Mouse (Mus musculus) left cerebral cortex, postnatal 25 days (tissue): ENCODE data around the gene Slc4a4. TPM values are rescaled to one million over a fixed set of nuclear protein-coding genes. Genes with fewer than 3 reads are reported as not detected.
A peak's percentile ranks its signal among the peaks of the same experiment; 100 is the strongest.

Experiments
- DNase-seq, 2 experiments: peaks; one replicate each; pipeline ENCODE4 v3.0.0; 2022; ENCODE audit warnings: low spot score in 2 of 2, mixed read lengths in 1 of 2
- intact Hi-C: fragments of 180-260 bp; cut with DNase I; formaldehyde crosslinking; loops from one replicate; pipeline ENCODE4 v1.15.1; 2025
- total RNA-seq, 2 experiments: library from RNA; stranded (reverse); gene quantifications; 2 replicates each; pipeline ENCODE4 v1.2.3; 2021

Slc4a4 gene
- total RNA-seq, 2 experiments from 2014 or later = 85.9 to 133 TPM

DNA sequence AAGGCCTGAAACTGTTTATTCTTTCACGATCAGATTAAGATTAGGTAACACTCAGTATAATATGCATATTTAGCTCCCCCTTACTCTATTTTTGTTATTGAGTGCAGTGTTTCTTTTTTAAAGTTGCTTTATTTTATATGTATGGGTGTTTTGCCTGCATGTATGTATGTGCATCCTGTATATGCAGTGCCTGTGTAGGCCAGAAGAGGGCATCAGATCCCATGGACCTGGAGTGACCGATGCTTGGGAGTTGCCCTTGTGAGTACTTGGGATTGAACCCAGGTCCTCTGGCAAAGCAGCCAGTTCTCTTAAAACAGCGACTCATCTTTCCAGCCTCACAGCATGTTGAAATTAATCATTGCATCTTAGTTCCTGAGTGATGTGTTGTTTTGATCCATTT, 21.0 kb downstream of the Slc4a4 start:
- intact Hi-C loops = no loop called here
- DNase-seq = no peak

DNA sequence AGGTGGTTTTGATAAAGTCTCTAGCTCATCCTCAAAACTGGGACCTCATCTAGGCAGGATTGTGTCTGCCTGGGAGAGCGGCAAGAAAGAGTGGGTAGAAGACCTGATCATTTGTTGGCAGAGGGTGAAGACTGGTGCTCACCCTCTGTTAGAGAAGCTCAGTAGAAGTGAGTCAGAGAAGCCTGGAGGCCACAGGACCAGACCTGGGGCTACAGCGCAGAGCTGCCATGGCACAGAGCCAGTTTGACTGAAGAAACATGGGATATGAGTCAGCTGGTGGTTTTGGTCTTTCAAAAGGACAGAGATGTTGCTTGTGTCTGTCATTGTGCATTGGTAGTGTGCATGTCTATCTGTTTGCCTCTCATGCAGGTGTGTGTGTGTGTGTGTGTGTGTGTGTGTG, 26.0 kb downstream of the Slc4a4 start:
- intact Hi-C loops = no loop called here
- no peak for DNase-seq

DNA sequence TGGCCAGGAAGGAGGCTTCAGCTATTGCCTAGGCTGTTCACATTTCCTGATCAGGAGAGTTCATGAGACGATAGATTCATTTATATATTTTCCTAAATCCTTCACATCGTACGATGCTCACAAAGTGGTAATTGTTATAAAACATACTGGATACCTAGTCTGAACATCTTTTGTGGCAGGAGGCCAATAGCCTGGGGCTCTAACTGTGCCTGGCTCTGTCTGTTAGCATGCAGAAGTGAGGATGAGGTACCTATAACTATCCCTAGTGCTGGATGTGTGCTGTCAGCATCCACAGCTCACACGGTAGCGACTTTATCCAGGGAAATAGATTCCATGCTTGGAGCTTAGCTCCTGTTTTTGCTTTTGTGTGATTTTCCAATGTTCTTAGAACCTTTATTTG, 28.5 kb downstream of the Slc4a4 start:
- intact Hi-C loops = no loop called here
- DNase-seq = no peak

DNA sequence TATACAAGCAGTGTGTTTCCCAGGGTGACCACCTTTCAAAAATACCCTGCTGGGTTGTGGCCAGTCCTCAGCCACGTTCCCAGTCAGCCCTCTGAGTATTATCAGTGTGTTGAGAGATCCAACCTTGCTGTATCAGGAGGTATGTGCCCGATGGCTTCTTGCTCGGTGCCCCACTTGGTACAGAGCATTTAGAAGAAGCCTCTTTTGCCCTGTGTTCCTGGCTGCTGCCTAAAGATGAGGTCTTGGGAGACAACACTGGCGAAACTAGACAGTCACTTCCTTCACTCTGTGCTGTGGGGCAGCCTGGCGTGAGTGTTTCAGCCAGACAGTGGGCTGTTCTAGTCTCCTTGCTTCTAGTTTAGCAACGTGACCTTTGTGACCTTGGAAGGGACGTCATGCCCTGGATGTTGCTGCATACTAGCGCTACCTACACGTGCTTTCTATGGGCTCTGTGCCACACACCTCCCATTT, 29.9 kb downstream of the Slc4a4 start:
- DNase-seq = no peak
- intact Hi-C loops = no loop called here

DNA sequence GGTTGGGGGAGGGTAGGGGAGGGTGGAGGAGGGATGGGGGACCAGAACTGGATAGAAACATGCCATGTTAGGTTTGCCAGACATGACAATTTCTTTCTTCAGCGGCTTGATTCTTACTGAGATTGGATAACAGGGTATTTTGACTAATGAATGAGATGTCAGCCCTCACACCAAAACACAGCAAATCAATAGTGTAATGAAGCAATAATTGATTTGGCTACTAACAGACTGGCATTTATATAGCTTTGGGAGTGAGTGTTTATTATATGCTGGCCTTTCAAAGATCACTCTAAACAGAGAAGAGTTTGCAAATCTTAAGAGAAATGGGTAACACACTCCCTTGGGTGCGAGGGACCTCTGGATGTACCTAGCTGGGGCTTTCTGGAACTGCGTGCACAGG, 30.6 kb downstream of the Slc4a4 start:
- intact Hi-C loops = no loop called here
- DNase-seq = no peak

DNA sequence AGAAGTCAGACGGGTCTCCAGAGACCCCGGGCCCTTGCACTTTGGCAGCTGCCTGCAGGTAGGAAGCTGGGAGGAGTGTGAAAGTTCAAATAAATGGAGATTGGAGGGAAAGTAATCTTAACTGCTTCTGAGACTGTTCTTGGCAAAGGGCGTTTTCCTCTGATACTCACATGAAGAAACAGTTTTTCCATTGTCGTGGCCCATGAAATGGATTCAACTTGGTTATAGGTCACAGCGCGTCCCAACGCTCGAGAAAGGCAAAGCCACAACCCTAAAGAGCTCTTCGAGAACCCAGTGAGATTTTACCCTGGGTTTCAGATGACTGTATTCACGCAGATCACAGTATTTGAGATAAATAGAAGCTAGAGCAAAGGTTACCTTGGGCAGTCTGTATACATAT, 31.0 kb downstream of the Slc4a4 start:
- DNase-seq = no peak
- intact Hi-C loops = no loop called here

DNA sequence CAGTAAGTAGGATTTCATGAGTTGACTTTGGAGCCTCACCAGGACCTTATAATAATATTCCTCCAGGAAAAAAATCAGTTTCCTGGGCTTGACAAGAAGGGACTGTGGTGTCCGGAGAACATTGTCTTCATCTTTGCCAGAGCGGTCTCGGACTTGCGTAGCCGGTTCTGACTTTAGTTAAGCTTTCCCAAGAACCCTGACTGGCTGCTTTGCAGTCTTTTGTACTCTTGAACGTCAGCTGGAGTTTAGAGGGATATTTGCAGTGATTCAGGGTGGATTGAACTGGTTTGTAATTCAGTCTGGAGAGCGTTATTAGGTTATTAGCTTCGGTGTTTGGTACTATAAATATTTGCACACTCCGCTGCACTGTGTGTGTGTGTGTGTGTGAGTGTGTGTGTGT, 31.9 kb downstream of the Slc4a4 start:
- DNase-seq = no peak
- intact Hi-C loops = no loop called here

DNA sequence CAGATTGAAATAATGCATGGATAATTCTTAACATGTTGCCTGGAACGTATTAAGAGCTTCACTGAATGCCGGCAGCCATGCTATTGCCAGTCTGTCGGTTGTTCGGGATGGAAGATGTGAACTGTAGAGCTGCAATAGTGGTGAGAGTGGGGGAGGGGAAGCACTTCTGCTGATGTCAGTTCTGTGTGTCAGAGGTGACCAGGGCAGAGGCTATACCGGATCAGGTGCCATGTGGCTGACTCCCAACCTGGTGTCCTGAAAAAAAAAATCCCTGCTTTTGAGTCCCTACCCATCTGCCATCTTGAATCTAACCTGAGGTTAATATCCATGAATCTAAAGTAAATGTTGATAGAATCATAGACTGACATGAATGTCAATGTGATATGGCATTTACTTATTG, 39.0 kb downstream of the Slc4a4 start:
- intact Hi-C loops = no loop called here
- DNase-seq = no peak

DNA sequence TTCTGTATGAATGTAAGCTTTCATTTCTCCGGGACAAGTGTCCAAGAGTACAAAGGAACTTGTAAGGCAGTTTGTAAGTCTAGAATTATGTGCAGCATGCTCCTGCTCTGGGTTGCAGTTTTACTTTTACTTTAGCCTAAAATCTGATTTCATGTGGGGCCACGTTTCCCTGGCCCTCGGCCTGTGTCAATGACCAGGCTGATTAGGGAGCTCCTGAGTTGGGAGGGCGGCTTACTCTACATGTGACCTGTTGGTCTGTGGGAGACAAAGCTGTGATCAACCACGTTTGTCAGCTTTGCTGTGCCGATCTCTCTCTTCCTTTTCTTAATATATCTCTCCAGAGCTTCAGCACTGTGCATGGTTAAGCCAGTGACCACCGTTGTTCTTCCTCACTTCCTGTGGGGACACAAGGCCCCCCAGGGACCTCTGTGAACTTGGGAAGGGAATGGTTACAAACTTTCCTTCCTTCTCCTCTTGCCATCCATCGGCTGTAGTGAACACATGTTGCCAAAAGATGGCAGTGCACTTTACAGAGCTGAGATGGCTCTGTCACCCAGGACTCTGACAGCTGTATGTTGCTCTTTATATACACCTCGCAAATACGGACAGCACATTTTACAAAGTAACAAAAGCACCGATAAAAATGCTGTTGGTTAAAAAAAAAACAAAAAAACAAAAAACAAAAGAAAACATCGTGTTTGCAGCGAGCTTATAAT, 41.7 kb downstream of the Slc4a4 start:
- peak; percentile 51 to 68 for DNase-seq

DNA sequence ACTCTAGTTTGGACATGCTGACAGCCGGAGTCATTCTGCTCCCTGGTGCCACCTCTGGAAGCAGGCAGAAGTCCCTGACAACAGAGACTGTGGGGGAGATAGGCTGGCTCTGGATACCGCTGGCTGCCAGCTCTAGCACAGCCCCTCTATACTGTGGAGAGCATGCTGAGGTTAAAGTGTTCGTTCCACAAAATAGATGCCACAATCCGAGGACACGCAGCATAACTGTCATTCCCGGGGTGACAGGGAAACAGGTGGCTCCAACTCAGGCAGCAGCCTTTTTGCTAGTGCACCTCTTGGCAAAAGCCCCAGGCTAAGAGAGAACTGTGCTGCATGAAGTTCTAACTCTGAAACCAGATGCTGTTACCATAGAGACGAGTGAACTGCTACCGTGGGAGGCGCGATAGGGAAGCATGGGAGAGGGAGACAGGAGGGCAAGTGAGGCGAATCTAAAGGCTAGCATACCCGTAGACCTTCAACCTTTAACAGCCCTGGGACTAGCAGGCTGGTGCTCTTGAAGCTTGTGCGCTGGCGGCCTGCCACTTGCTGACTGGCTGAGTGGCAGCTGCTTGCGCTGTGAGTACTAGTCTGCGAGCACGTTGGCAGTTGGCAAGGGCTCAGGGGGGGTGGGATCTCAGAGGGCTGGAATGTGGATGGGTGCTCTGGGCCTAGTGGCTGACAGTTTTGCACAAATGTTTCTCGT, 42.9 kb downstream of the Slc4a4 start:
- intact Hi-C loops = loop anchor here (2.0 to 5.0 kb wide), 2 partner anchors 43 to 211 kb away; no protein-coding TSS in a partner anchor
- peak; percentile 76 to 92 for DNase-seq

More for the DNA sequence above, 41.7 kb downstream of the Slc4a4 start:
- intact Hi-C loops = loop anchor here (1.0 to 2.0 kb wide), 3 partner anchors 212 to 456 kb away; no protein-coding TSS in a partner anchor

DNA sequence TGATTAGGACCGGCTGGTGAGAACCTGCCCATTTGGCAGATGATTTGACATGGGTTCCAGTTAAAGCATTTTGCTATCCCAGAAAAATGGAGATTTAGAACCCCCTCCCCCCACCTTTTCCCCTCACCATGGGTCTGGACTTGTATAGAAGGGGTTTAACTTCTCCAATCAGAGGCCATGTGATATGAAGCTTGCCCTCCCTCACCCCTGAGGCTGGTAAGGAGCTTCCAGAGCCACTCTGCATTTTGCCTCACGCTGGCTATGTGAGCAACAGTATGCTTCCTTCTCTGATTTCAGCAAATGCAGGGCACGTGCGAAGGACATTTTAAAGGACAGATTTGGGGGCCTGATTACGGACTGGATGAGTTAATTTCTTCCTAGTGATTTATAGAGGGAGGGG, 43.5 kb downstream of the Slc4a4 start:
- intact Hi-C loops = loop anchor here (5.0 kb wide), 1 partner anchor 42 kb away; no protein-coding TSS in a partner anchor
- DNase-seq = peak in 1 of 2 experiments; percentile 16

DNA sequence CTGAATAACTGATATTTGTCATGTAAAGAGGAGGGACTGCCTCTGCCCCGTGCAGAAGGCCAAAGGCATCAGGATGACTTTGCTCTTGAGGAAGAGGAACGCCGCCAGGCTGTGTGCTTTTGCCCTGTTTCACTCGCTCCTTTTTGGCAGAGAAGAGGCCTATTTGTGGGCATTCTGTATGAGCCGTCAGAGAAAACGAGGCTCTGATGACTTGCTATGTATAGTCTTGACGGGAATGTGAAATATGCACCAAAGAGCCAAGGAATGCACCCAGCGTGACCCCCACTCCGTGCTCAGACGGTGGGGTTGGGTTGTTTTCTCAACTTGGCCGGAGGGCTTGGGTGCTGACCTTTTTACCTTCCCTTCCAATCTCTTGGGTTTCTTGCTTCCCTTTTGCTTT, 44.0 kb downstream of the Slc4a4 start:
- intact Hi-C loops = loop anchor here (5.0 kb wide), 1 partner anchor 42 kb away; no protein-coding TSS in a partner anchor
- DNase-seq = no peak

DNA sequence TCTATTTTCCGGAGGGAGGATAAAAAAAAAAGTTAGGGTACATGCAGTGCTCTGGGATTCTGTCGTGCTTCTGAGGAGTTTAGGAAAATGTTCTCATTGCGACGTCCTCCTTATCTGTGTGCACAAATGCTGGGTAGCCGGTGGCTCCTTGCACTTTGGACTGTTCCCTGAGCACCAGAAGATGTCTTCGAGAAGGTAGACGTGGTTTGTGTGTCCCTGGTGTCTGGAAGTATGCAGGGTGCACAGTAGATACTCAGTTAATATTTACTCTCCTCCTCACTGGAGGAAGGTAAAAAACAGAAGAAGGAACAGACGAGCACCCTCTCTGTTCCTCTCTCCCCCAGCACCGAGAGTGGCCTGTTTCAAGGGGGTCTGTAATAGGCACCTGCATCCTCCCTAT, 44.6 kb downstream of the Slc4a4 start:
- intact Hi-C loops = loop anchor here (5.0 kb wide), 1 partner anchor 41 kb away; no protein-coding TSS in a partner anchor

DNA sequence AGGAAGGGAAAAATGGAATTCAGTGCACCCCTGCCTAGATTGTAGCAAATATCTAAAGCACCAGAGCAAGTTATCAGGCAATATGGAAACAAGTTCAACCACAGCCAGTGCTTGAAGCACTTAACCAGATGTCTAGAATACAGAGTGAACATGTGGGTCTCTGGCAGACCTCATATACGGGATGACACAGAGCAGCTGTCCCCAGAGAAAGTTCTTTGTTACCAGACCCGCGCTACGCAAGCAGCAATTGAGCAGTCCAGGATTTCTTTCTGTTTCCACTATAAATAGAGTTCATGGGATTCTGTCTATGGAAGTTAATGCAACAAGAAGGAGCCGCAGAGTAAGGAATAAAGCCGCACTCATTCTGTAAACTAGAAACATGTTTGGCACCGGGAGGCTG, 46.8 kb downstream of the Slc4a4 start:
- intact Hi-C loops = loop anchor here (2.0 to 5.0 kb wide), 2 partner anchors 25 to 39 kb away; no protein-coding TSS in a partner anchor
- DNase-seq = peak in 1 of 2 experiments; percentile 40

More for the DNA sequence above, 44.6 kb downstream of the Slc4a4 start:
- no peak for DNase-seq

DNA sequence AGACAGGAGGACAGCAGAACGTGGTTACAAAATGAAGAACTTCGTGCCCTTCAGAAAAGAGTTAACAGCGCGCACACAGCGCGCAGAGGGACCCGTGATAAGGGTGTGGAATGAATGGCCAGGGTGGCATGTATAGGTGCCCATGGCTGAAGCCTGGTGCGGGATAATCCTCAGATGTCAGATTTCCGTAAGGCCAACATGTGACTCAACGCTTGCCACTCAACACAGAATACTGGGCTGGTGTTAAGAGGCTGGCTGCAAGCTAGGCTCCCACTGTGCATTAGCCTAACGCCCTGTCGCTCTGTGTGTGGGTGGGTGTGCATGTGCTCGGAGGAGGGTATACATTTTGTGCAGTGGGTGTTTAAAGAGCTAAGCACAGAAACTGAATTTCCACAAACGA, 47.3 kb downstream of the Slc4a4 start:
- intact Hi-C loops = loop anchor here (2.0 to 5.0 kb wide), 2 partner anchors 25 to 38 kb away; no protein-coding TSS in a partner anchor
- DNase-seq = peak; percentile 66 to 86

DNA sequence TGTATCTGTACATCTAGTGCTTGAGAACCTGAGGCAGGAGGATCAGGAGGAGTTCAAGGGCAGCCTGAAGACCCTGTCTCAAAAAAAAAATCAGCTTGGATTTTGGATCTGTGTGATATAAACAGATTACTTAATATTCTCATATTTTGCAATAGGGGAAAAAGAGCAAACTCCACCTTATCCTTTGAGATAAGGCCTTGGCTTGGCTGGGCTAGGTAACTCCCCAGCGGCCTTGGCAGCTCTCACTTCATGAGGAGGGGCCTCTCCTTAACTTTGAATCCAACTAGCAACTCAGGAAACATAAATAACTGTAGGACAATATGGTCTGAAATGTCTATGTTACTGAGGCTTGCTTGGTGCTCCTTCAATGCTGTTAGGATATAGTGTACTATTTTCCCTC, 51.6 kb downstream of the Slc4a4 start:
- intact Hi-C loops = no loop called here
- no peak for DNase-seq

DNA sequence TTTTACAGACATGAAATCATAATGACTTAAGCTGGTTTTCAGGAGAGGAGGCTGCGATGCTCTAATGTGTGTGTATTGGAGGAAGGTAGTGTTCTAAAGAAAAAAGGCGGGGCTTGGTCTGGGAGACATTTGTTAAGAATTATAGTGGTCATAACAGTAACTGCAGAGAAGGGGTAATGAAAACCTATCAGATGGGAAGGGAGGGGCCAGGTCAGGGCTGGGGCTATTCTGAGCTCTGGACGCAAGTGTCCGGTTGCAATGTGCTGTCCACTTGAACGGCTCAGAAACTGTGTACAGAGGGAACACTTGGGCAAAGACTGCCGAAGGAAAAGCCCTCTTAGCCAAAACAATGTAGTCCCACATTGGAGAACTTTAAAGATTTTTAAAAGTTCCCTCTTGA, 52.5 kb downstream of the Slc4a4 start:
- DNase-seq = no peak
- intact Hi-C loops = no loop called here

DNA sequence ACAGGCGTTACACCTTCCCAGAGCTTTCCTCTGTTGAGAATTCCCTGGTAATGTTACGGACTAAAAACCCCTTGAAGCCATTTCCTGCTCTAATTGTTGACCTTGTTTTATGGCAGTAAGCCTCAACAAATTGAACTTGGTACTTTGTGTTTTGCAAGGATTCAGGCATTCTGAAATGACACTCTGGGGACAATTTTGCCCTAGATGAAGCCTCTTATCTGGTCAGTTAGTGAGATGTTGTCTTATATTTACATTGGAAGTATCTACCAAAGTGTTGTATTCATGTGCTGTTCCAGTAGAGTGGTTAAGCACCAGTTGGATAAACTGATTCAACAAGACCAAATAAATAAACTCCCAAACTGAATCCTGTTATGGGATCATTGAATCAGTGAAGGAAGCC, 53.2 kb downstream of the Slc4a4 start:
- DNase-seq = no peak
- intact Hi-C loops = no loop called here

DNA sequence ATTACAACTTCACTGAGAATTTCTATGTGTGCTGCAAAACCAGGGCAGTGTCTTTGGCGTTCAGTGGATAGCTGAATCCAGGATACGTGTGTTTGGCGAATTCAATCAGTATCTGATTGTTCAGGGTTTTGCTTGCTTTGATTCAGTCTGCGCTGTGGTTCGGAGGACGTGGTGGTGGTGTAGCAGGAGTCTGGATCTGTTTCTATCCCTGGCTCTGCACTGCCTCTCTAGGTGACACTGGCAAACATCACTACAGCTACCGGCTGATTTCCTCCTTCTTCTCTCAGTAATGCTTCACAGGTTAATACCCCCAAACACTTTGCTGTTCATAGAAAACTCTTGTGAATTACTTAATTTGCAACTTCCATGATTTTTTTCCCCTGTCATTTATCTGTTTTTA, 55.3 kb downstream of the Slc4a4 start:
- no peak for DNase-seq
- intact Hi-C loops = no loop called here

DNA sequence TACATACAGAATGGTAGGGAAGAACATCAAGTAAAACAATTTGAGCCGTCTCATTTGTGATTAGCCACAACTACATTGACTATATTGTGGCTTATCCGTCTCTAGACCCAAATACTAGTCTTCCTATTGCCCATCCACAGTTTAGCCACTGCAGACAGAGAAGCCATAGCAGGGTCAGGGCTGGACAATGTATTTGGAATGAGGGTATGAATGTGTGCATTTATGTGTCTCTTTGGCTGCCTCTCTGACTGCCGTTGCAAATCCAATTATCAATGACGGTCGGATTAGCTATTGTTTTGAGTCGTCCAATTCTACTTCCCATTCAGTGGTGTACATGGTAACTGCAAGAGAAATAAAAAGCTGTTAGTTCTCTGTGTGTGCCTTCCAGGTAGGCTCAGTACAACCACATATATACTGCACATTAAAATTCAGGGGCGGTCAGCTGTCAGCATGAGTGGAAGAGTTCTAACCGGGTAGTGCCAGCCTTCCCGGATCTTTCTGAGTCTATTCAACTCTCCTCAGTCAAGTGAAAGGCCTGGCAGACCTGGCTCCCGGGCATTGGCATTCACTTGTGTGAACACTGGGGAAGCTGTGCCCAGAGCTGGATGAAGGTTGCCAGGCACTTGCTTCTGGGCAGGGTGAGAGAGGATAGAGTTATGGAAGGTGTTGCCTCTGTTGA, 59.2 kb downstream of the Slc4a4 start:
- intact Hi-C loops = no loop called here
- peak; percentile 45 to 58 for DNase-seq
